Mouse (Mus musculus): ENCODE results near the gene Thbs1.

Thbs1 gene

DNA sequence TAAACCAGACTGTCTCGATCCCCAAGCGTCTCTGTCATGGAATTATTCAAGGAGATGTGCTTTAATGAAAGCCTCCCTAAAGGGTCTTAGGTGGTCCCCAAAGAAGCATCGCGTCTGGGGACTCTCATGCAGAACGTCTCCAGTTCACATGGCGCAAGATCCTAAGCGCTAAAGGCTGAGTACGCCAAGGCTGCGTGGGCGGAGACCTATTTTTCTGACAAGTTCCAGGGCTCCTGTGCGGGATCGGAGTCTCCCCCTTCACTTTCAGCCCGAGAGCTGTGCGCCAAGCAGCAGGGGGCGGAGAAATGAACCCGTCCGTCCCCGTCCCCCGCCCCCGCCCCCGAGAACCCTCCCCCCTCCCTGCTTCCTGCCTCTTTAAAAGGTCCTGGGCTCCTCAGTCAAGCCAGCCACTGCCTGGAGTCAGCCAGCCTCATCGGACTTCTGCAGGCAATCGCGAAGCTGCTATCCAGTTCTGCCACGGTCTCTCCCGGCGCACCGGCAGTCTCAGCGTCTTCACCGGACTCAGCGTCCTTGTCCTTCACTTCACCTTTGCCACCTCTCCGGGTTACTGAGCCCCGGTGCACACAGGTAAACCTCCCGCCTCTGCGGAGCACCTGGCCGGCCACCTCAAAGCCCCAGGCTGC, at the start of gene Thbs1:
Gene Thbs1 (plus strand): TSS at position 389 of the 644 bp plus-strand sequence.
- peak; percentile 43 for DNase-seq (ENCODE audit: low read depth, low spot score)

DNA sequence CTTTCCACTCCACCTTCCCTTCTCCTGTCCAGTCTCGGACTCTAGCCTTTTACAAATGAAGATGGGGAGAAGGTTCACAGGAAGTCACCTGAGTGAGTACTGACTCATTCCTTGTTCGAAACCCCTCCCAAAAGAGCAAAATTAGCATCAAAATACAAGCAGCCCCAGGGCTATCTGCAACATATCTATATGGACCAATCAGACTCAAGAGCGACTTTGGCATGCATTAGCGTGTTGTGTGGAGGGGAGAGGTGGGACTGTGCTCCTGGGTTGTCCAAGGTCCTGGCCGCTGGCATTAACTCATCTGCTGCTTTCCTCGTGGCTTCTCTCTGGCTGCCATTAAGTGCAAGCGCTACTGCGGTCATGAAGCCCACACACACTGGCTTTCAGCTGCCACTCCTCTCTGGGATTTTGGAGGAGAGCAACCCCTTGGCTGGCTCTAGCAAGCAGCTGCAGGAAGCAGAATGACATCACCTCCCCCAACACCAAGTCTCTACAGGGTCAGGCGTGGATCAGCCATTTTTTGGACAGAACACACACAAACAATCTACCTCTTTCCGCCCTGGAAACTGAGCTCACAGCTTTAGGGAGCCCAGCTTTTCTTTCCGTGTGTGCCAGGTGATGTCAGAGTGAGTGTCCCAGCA, 47.4 kb upstream of the Thbs1 start:
- no peak for DNase-seq (ENCODE audit: low read depth, low spot score)

DNA sequence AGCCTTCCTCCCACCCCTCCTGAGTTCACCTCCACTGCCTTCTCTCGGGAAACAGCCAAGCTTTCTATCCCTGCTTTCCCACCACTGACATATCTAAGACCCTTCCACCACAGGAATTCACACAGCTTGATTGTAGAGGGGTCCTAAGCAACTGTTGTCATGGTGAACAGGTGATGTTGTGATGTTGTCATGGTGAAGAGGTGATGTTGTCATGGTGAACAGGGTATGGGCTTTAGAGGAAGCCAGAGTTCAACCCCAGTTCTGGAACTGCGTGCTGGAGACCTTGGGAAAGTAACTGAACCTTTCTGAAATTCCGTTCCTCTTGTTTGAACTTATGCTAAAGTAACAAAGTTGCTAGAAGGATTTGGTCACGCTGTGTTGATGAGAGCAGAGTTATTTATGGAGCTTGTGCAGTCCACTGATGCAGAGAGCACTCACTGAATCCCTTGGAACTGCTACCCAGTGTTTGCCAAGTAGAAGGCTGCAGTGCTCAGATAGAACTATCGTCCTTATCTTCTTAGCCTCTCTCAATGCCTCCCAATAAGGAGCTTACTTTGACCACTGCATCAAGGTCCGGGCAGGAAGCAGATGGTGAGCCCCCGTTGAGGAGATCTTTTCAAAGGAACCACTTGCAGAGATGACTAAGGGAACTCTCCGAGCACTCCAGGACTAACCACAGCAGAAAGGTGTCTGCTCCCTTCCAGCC, 45.5 kb upstream of the Thbs1 start:
- no peak for DNase-seq (ENCODE audit: low read depth, low spot score)

DNA sequence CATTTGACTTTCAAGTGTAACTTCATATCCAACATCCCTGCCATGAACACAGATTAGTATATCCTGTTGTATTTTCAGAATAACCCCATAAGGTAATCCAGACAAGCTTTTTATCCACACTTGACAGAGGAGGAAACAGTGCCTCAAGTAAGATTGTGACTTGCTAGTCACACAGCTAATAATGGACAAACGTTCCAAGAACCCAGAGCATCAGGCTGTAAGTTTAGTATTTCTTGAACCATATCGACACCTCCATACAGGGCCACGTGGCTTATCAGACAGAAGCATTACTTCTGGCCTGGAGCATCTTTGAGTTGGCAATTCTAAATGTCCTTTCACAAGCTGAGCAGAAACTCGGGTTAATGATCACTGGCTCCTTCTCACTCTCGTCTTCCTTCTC, 41.7 kb upstream of the Thbs1 start:
- no peak for DNase-seq (ENCODE audit: low read depth, low spot score)

DNA sequence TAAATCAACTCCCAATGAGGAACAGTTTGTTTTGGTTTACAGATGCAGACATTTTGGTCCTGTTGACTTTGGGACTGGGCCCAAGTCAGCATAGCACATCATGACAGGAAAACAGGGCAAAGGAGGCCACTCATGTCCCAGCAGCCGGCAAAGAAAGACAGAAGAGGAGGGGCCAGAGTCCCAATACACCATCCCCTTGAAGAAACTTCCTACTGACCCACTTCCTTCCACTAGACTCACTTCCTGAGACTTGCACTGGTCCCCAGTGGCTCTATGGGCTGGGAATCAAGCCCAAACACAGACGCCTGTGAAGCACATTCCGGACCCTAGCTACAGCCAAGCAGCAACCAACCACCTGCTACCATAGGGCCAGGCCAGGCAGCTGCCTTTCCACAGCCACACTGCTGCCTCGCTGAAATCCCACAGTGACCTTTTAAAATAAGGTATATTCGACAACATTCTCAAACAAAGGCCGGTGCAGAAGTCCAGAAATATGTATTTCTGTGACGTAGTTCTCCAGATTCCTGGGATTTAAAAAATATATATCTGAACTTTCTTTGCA, 38.8 kb upstream of the Thbs1 start:
- no peak for DNase-seq (ENCODE audit: low read depth, low spot score)

DNA sequence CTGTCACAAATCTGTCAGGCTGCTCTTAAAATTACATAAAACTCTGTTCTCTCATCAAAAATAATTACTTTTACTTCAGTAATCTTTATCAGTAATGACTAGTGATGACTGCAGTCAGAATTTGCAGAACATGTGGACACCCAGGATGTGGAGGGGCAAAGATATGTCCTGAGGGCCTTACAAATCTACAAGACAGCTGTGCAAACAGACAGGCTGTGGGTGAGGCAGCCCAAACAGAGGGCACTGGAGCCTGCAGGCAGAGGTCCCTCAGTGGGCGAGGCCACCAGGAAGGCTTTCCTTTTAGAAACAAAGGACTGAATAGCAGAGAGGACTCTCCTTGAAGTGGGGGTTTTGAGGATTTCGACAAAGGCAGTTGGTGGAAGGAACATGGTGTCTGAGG, 37.6 kb upstream of the Thbs1 start:
- DNase-seq (ENCODE audit: low read depth, low spot score) = no peak

DNA sequence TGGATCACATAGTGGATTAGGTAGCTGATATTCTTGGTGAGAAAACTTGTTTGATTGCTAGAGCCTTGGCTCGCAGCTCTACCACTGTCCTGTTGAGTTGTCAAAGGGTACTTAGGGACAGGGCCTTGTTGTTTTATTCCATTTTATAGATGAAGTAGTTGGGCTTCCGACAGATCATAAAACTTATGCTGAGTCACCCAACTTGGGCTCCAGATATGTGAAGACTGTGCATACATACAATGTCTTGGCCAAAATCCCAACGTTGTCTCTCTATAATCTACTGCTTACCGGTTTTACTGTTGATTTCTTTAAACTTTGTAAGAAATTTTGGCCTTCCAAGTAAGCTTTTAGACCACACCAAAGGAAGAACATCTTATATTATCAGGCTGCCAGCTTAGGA, 36.5 kb upstream of the Thbs1 start:
- DNase-seq (ENCODE audit: low read depth, low spot score) = no peak

DNA sequence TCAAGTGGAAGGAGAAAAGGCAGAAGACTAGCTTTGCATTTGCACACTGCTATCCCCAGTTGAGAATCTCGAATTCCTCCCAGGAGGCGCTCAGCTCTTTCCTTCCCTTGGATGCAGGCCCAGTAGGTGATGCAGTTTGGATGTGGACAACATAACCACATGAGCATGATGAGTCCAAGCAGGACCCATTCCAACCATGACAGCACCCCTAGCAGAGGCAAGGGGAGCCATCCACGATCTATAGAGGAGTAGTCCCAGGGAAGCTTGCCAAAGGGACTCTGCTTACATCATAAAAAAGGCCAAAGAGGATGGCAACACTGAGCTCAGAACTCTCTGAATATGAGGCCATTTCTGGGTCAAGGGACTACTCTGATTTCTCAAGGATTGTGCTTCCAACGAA, 32.5 kb upstream of the Thbs1 start:
- DNase-seq (ENCODE audit: low read depth, low spot score) = no peak

DNA sequence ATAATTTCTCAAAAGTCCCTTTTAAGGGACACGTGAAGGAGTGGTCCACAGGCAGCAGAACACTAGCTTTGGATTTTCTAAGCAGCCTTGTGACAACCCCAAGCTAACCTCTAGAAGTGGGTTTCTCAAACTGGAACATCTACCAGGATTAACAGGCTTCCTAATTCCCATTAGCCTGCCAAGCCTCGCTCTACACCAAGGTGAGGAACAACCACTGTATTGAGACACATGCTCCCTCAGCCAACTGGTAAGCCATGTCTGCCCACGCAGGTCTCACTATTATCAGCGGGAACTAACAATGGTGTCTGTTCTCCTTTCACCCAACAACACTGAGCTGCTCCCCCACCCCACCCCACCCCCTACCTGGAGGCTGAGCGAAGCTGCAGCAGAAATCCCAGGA, 30.1 kb upstream of the Thbs1 start:
- DNase-seq (ENCODE audit: low read depth, low spot score) = no peak

DNA sequence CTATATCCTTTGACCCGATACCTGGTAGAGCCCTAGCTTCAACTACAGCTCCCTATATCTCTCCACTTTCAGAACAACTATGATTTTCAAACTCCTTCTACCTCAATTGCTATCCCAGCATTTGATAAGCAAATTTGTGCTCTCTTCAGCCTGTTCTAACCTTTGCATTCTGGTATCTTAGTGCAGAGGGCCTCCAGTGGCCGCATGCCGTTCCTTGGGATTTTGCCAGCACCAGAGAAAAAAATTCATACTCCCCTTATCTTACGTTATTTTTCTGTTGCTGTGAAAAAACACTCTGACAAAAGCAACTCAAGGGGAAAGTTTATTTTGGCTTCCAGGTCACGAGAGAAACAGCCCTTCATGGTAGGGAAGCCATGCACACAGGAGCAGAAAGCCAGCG, 28.0 kb upstream of the Thbs1 start:
- DNase-seq (ENCODE audit: low read depth, low spot score) = no peak

DNA sequence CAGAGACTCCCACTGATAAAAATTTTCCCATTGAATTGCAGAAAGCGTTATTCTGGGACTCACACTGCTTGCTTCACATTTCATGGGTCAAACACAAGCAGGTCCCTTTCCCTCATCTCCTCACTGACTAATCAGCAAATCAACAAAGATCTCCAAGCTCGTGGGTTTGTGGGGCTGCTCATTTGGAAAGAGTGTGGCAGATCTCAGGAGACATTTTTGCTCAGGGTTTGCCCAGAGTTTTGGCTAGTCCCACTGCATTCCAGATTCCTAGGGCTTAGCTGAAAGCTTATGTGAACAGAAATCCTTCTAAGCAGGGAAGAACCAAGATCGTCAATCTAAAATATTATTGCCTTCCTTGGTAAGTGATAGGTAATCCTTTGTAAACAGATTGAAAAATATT, 27.0 kb upstream of the Thbs1 start:
- no peak for DNase-seq (ENCODE audit: low read depth, low spot score)

DNA sequence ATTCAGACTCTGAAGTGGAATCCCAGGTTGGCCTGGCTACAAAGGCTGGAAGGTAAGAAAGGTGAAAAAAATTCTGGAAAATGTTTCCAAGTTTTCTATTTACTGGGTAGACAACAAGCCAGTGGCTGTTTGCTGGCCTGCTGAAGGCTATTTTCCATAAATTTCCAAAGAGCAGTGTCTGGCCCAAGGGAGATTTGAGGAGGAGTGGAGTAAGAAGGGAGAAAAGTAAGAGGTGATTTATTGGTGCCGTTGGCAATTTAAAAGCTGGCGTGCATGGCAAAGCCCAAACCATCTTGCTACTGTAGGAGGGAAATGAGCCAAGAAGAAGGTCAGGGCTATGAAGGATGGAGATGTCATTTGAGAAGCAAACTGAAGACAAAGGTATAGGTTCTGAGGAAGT, 26.0 kb upstream of the Thbs1 start:
- DNase-seq (ENCODE audit: low read depth, low spot score) = no peak

DNA sequence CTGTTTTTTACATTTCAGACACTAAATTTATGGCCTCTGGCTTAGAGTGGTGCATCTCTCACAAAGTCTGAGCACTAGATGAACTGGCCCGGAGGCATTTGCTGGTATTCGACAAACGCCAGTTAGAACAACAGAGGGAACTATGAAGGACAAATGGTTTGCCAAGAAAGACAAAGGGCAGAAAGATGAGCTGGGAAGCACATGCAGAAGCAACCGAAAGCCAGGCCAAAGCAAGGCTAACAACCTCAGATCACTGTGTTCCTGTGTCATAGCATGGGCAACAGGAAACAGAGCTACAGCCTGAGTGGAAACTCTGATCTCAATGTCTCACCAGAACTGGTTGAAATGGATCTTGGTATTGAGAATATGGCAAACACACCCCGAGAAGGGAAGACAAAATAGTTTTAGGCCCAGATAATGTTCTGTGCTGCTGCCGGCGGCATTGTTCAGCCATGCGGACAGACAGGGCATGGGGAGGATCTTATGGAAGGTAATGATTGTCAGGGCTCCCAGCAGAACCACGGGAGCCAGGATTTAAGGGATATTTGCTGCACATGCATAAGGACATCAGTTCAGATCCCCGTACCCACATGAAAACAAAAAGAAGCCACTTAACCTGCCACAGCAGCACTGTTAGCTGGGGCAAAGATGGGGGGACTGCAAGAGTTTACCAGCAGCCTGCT, 24.5 kb upstream of the Thbs1 start:
- DNase-seq (ENCODE audit: low read depth, low spot score) = no peak

DNA sequence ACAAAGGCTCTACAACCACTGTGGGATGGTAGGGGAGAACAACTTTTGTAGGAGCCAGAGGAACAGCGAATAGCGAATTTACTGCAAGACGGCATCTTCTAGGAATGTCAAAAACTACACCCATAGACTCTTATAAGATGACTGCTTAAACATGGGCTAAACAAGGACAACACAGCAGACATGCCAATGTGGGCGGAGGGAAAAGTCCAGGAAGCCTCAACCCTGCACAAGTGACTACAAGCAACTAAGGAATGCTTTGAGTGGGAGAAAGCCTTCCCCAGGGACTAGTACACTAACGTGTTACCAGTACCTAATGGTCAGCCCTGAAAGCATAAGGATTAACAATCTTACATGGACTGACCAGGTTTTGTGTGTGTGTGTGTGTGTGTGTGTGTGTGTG, 20.4 kb upstream of the Thbs1 start:
- no peak for DNase-seq (ENCODE audit: low read depth, low spot score)

DNA sequence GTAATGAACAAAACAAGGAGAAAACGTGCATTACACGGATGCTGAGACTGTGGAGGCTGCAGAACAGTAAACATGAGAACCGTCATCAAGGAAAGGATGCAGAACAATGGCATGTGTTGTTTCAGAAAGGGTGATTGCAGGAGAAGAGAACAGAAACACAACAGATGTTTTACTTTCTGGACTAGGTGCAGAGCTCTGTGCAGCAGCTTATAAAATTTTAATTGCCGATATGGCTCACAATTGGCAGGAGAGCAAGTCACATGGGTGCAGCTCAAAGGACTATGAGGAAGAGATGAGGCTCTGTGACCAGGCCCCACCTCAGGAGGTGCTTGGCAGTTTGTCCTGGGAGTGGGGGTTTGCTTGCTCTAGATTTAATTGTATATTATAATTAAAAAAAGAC, 12.6 kb upstream of the Thbs1 start:
- no peak for DNase-seq (ENCODE audit: low read depth, low spot score)

DNA sequence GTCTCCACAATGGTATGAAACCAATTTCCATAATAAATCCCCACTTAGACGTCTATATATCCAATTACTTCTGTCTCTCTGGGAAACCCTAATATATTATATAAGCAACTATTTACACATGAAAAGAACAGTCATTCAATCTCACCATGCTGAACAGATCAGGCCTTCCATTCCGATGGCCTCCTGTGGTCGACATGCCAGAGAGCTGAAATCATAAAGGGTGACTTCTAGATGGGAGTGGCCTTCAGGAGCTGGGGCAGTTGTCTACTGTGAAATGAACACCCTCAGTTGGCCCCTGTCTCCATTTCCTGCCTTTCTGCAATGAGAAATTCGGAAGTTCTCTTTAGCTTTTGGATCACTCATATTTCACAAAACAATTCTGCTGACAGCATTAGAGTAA, 9.5 kb upstream of the Thbs1 start:
- no peak for DNase-seq (ENCODE audit: low read depth, low spot score)

DNA sequence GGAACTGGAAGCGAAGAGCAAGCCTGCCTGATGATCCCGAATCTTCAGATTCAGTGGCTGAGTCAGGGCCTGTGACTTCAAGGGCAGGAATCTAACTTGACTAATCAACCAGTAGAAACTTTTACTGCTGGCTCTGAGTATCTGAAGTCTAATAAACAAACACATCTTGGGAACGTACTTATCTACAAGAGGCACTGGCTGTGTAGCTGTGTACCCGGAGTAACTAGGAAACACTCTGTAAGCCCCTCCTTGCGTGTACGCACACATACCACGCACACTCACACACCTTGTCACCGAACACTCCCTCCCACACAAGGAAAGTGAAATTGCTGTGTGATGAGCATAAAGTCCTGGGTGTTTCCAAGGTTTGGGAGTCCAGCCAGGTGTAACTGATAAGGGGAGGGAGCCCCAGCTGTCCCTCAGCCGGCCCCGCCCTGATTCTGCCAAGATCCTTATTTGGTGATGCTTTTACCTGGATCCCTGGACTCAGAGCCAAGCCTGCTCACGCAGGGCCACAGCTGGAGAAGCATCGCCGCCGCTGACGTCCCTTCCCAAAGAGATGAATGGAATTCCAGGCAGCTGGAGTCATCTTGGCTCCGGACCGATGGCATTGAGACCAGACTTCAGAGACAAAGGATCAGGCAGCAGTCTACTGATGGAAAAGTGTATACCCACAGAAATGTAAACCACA, 1.3 kb upstream of the Thbs1 start:
- no peak for DNase-seq (ENCODE audit: low read depth, low spot score)

DNA sequence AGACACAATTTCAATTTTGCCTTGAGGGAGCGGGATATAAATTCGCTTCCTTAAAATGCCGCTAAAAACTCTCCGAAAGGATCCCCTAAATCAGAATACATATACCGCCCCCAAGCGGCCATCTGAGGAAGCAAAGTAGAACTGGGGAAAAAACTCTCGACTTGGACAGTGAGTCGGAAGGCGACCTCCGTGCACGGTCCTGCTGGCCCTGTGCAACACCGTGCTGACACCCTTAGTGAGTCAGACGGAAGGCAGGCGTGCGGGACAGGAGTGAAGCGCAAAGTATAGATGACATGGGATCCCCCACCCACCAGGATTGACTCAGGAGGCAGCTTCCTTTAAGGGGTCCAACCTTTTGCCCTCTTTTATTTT, 574 bp upstream of the Thbs1 start:
- DNase-seq (ENCODE audit: low read depth, low spot score) = peak; percentile 66

DNA sequence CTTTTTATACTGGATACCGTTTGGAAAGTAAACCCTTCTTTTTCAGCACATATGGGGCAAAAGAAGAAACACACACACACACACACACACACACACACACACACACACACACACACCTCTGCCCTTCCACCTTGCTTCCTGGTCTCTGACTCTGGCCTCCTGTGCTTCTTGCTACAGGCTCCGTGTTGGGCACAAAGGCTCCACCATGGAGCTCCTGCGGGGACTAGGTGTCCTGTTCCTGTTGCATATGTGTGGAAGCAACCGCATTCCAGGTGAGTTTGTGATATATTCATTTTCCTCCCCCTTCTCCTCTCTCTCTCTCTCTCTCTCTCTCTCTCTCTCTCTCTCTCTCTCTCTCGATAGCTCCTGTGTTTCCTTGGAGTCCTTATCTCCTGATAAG, 762 bp downstream of the Thbs1 start:
- DNase-seq (ENCODE audit: low read depth, low spot score) = no peak

DNA sequence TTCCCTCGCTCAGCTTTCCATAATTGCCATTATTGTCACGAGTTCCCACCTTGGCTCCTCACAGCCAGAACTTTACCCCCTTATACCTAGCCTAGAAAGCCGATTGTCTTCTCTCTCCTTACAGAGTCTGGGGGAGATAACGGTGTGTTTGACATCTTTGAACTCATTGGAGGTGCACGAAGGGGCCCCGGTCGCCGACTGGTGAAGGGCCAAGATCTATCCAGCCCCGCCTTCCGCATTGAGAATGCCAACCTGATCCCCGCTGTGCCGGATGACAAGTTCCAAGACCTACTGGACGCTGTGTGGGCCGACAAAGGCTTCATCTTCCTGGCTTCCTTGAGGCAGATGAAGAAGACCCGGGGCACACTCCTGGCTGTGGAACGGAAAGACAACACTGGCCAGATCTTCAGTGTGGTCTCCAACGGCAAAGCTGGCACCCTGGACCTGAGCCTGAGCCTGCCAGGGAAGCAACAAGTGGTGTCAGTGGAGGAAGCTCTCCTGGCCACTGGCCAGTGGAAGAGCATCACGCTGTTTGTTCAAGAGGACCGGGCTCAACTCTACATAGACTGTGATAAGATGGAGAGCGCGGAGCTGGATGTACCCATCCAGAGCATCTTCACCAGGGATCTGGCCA, 1.3 kb downstream of the Thbs1 start:
- DNase-seq (ENCODE audit: low read depth, low spot score) = no peak

DNA sequence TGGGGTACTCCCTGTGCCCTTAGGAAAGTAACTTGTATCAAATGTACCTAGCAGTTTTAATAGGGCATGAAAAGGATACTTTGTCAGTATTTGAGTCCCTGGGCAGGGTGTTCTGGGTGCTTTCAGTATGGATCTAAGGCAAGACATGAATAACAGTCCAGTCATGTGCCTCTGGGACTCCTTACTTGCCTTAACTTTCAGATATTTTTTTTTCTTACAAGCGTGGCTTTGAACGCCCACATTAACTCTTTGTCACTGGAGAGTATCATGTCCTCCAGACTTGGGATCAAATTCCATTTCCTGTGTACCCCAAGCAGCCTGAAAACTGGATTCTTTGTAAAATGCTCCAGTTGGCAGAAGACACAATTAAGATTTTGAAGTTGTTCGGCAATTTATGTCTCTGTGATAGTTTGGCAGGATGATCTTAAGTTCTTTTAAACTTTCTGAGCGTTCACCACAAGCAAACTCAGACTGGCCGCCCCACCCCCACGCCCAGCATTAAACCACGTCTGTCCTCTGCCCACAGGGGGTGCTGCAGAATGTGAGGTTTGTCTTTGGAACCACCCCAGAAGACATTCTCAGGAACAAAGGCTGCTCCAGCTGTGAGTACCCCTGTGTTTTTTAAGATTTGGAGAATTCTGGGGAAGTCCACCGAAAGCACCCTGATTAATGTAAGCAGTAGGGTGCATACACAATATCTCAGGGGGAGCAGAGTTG, 2.3 kb downstream of the Thbs1 start:
- no peak for DNase-seq (ENCODE audit: low read depth, low spot score)

Measured in telencephalon, adult 2 months (tissue).